Mouse (Mus musculus): ENCODE results near the gene Abcc1. TPM values are rescaled to one million over a fixed set of nuclear protein-coding genes. Genes with fewer than 3 reads are reported as not detected.

Abcc1 gene
- polyA plus RNA-seq, 1 experiment from 2014 or later: 3.3 TPM

GRCm38 (mm10) chr16:14476701-14477400 is 115.5 kb downstream of the Abcc1 start:
- 85% methylated on average over 9 of the region's 9 CpGs for WGBS
- Histone ChIP-seq H3K36me3 (ENCODE audit: control insufficient read depth, insufficient read depth, low read length) (no peaks in the 10 kb centered on the region), H3K4me3 (ENCODE audit: control insufficient read depth in 1 of 2, insufficient read depth in 1 of 2, low read depth in 1 of 2, low read length in 2 of 2) (no peak overlapping the region), H3K4me1 (ENCODE audit: control insufficient read depth in 2 of 2, insufficient read depth in 2 of 2, low read length in 2 of 2) (no peaks in the 10 kb centered on the region), H3K9ac (ENCODE audit: low read length) (no peak overlapping the region), H3K27ac (replicated peaks in 1 of 2; ENCODE audit: control insufficient read depth in 1 of 2, insufficient read depth in 1 of 2, low read depth in 2 of 2, low read length in 2 of 2) (no peak overlapping the region), H3K9me3 (ENCODE audit: control insufficient read depth, low read length) (no peaks in the 10 kb centered on the region), H3K27me3 (ENCODE audit: control insufficient read depth, insufficient read depth, low read length) (no peaks in the 10 kb centered on the region), H3K4me2 (ENCODE audit: low read length) (no peak overlapping the region)
- ATAC-seq (ENCODE audit: insufficient number of reproducible peaks, insufficient read depth, low FRiP score, low read depth): no peak

- 70% methylated on average over 10 of the region's 10 CpGs for WGBS
- no peak overlapping the region for H3K4me2 ChIP-seq (ENCODE audit: low read length)
- H3K4me3 ChIP-seq (ENCODE audit: control insufficient read depth in 1 of 2, insufficient read depth in 1 of 2, low read depth in 1 of 2, low read length in 2 of 2): no peak overlapping the region
- H3K4me1 ChIP-seq (ENCODE audit: control insufficient read depth in 2 of 2, insufficient read depth in 2 of 2, low read length in 2 of 2): no peaks in the 10 kb centered on the region
- H3K9ac ChIP-seq (ENCODE audit: low read length): no peak overlapping the region
- H3K27me3 ChIP-seq (ENCODE audit: control insufficient read depth, insufficient read depth, low read length): no peaks in the 10 kb centered on the region
- H3K9me3 ChIP-seq (ENCODE audit: control insufficient read depth, low read length): no peaks in the 10 kb centered on the region
- H3K36me3 ChIP-seq (ENCODE audit: control insufficient read depth, insufficient read depth, low read length): no peaks in the 10 kb centered on the region
- no peak for ATAC-seq (ENCODE audit: insufficient number of reproducible peaks, insufficient read depth, low FRiP score, low read depth)
- no peak overlapping the region for H3K27ac ChIP-seq (replicated peaks in 1 of 2; ENCODE audit: control insufficient read depth in 1 of 2, insufficient read depth in 1 of 2, low read depth in 2 of 2, low read length in 2 of 2)
These were observed 116.3 kb downstream of the Abcc1 start for GRCm38 (mm10) chr16:14477510-14478300.

- H3K27ac ChIP-seq (replicated peaks in 1 of 2; ENCODE audit: control insufficient read depth in 1 of 2, insufficient read depth in 1 of 2, low read depth in 2 of 2, low read length in 2 of 2): no peak overlapping the region
- no peaks in the 10 kb centered on the region for H3K27me3 ChIP-seq (ENCODE audit: control insufficient read depth, insufficient read depth, low read length)
- H3K9me3 ChIP-seq (ENCODE audit: control insufficient read depth, low read length): no peaks in the 10 kb centered on the region
- WGBS: 87% methylated on average over 2 of the region's 2 CpGs
- no peaks in the 10 kb centered on the region for H3K36me3 ChIP-seq (ENCODE audit: control insufficient read depth, insufficient read depth, low read length)
- no peak for ATAC-seq (ENCODE audit: insufficient number of reproducible peaks, insufficient read depth, low FRiP score, low read depth)
- no peak overlapping the region for H3K4me3 ChIP-seq (ENCODE audit: control insufficient read depth in 1 of 2, insufficient read depth in 1 of 2, low read depth in 1 of 2, low read length in 2 of 2)
- no peaks in the 10 kb centered on the region for H3K4me1 ChIP-seq (ENCODE audit: control insufficient read depth in 2 of 2, insufficient read depth in 2 of 2, low read length in 2 of 2)
- H3K9ac ChIP-seq (ENCODE audit: low read length): no peak overlapping the region
- no peak overlapping the region for H3K4me2 ChIP-seq (ENCODE audit: low read length)
These were observed 118.3 kb downstream of the Abcc1 start for GRCm38 (mm10) chr16:14479641-14480040.

GRCm38 (mm10) chr16:14483221-14483620 is 121.9 kb downstream of the Abcc1 start:
- ATAC-seq (ENCODE audit: insufficient number of reproducible peaks, insufficient read depth, low FRiP score, low read depth): no peak
- WGBS: 61% methylated on average over 1 of the region's 1 CpGs

GRCm38 (mm10) chr16:14493491-14494114 is 132.2 kb downstream of the Abcc1 start:
- WGBS: 67% methylated on average over 2 of the region's 2 CpGs
- Histone ChIP-seq H3K4me2 (ENCODE audit: low read length) (no peak overlapping the region), H3K36me3 (ENCODE audit: control insufficient read depth, insufficient read depth, low read length) (no peaks in the 10 kb centered on the region), H3K9me3 (ENCODE audit: control insufficient read depth, low read length) (no peaks in the 10 kb centered on the region), H3K27me3 (ENCODE audit: control insufficient read depth, insufficient read depth, low read length) (no peaks in the 10 kb centered on the region), H3K4me1 (ENCODE audit: control insufficient read depth in 2 of 2, insufficient read depth in 2 of 2, low read length in 2 of 2) (no peaks in the 10 kb centered on the region), H3K27ac (replicated peaks in 1 of 2; ENCODE audit: control insufficient read depth in 1 of 2, insufficient read depth in 1 of 2, low read depth in 2 of 2, low read length in 2 of 2) (no peak overlapping the region), H3K4me3 (ENCODE audit: control insufficient read depth in 1 of 2, insufficient read depth in 1 of 2, low read depth in 1 of 2, low read length in 2 of 2) (no peak overlapping the region), H3K9ac (ENCODE audit: low read length) (no peak overlapping the region)
- no peak for ATAC-seq (ENCODE audit: insufficient number of reproducible peaks, insufficient read depth, low FRiP score, low read depth)

More at GRCm38 (mm10) chr16:14483221-14483620, 121.9 kb downstream of the Abcc1 start:
- no peaks in the 10 kb centered on the region for H3K4me1 ChIP-seq (ENCODE audit: control insufficient read depth in 2 of 2, insufficient read depth in 2 of 2, low read length in 2 of 2)
- H3K36me3 ChIP-seq (ENCODE audit: control insufficient read depth, insufficient read depth, low read length): no peaks in the 10 kb centered on the region
- H3K4me3 ChIP-seq (ENCODE audit: control insufficient read depth in 1 of 2, insufficient read depth in 1 of 2, low read depth in 1 of 2, low read length in 2 of 2): no peak overlapping the region
- H3K9ac ChIP-seq (ENCODE audit: low read length): no peak overlapping the region
- no peak overlapping the region for H3K27ac ChIP-seq (replicated peaks in 1 of 2; ENCODE audit: control insufficient read depth in 1 of 2, insufficient read depth in 1 of 2, low read depth in 2 of 2, low read length in 2 of 2)
- no peaks in the 10 kb centered on the region for H3K27me3 ChIP-seq (ENCODE audit: control insufficient read depth, insufficient read depth, low read length)
- H3K4me2 ChIP-seq (ENCODE audit: low read length): no peak overlapping the region
- no peaks in the 10 kb centered on the region for H3K9me3 ChIP-seq (ENCODE audit: control insufficient read depth, low read length)

GRCm38 (mm10) chr16:14501649-14502360 is 140.4 kb downstream of the Abcc1 start:
- Histone ChIP-seq H3K4me3 (ENCODE audit: control insufficient read depth in 1 of 2, insufficient read depth in 1 of 2, low read depth in 1 of 2, low read length in 2 of 2) (no peak overlapping the region), H3K9ac (ENCODE audit: low read length) (no peak overlapping the region), H3K4me2 (ENCODE audit: low read length) (no peak overlapping the region), H3K27me3 (ENCODE audit: control insufficient read depth, insufficient read depth, low read length) (no peaks in the 10 kb centered on the region), H3K9me3 (ENCODE audit: control insufficient read depth, low read length) (no peaks in the 10 kb centered on the region), H3K36me3 (ENCODE audit: control insufficient read depth, insufficient read depth, low read length) (no peaks in the 10 kb centered on the region), H3K4me1 (ENCODE audit: control insufficient read depth in 2 of 2, insufficient read depth in 2 of 2, low read length in 2 of 2) (no peaks in the 10 kb centered on the region), H3K27ac (replicated peaks in 1 of 2; ENCODE audit: control insufficient read depth in 1 of 2, insufficient read depth in 1 of 2, low read depth in 2 of 2, low read length in 2 of 2) (no peak overlapping the region)
- no peak for ATAC-seq (ENCODE audit: insufficient number of reproducible peaks, insufficient read depth, low FRiP score, low read depth)
- WGBS: 81% methylated on average over 8 of the region's 8 CpGs

GRCm38 (mm10) chr16:14506461-14506860 is 145.1 kb downstream of the Abcc1 start:
- H3K27ac ChIP-seq (replicated peaks in 1 of 2; ENCODE audit: control insufficient read depth in 1 of 2, insufficient read depth in 1 of 2, low read depth in 2 of 2, low read length in 2 of 2): no peak overlapping the region
- no peaks in the 10 kb centered on the region for H3K4me1 ChIP-seq (ENCODE audit: control insufficient read depth in 2 of 2, insufficient read depth in 2 of 2, low read length in 2 of 2)
- no peak overlapping the region for H3K4me2 ChIP-seq (ENCODE audit: low read length)
- no peaks in the 10 kb centered on the region for H3K27me3 ChIP-seq (ENCODE audit: control insufficient read depth, insufficient read depth, low read length)
- H3K4me3 ChIP-seq (ENCODE audit: control insufficient read depth in 1 of 2, insufficient read depth in 1 of 2, low read depth in 1 of 2, low read length in 2 of 2): no peak overlapping the region
- no peaks in the 10 kb centered on the region for H3K36me3 ChIP-seq (ENCODE audit: control insufficient read depth, insufficient read depth, low read length)
- no peak for ATAC-seq (ENCODE audit: insufficient number of reproducible peaks, insufficient read depth, low FRiP score, low read depth)
- 28% methylated on average over 2 of the region's 2 CpGs for WGBS
- H3K9me3 ChIP-seq (ENCODE audit: control insufficient read depth, low read length): no peaks in the 10 kb centered on the region
- H3K9ac ChIP-seq (ENCODE audit: low read length): no peak overlapping the region

Measured in heart, embryonic 14.5 days (tissue).